In genomic region chr7:100009640-100010039, GRCm38 (mm10) we compare ENCODE assay signal across 9 mouse cellular contexts. TPM values are rescaled to one million over a fixed set of nuclear protein-coding genes. Genes with fewer than 3 reads are reported as not detected.
DNase-seq lines count a peak whose midpoint lies in the region; ATAC-seq and TF ChIP-seq lines count a peak whose summit lies in the region.
"Had no signal": no experiment of that assay in that cellular context is flagged by ENCODE, and none has a peak within 500 bp of the region (broad histone marks: within the 10 kb centered on the region; RNA-seq: fewer than 3 reads in every experiment).

No protein-coding gene starts in this region.

- no peak overlapping the region for H3K4me3 ChIP-seq in CH12.LX (replicated peaks in 1 of 3; ENCODE audit: low read depth in 2 of 3, low read length in 2 of 3, poor library complexity in 1 of 3)
- H3K4me3 ChIP-seq in embryonic facial prominence, embryonic 14.5 days (ENCODE audit: low read depth, low read length) = no peak overlapping the region
- H3K4me3 ChIP-seq: heart, embryonic 15.5 days had no signal

- no peak overlapping the region for H3K27ac ChIP-seq in CH12.LX (ENCODE audit: insufficient read depth, low read depth)
- H3K27ac ChIP-seq in embryonic facial prominence, embryonic 14.5 days (replicated peaks; ENCODE audit: low read depth, low read length) = no peak overlapping the region
- H3K27ac ChIP-seq: heart, embryonic 15.5 days had no signal

- no peaks in the 10 kb centered on the region for H3K36me3 ChIP-seq in CH12.LX (replicated peaks in 1 of 2; ENCODE audit: control insufficient read depth in 1 of 2, insufficient read depth in 1 of 2, low read length in 1 of 2)
- no peaks in the 10 kb centered on the region for H3K36me3 ChIP-seq in embryonic facial prominence, embryonic 14.5 days (ENCODE audit: control insufficient read depth, insufficient read depth, low read length)
- H3K36me3 ChIP-seq: heart, embryonic 15.5 days had no signal

- no peaks in the 10 kb centered on the region for H3K79me2 ChIP-seq in CH12.LX (replicated peaks; ENCODE audit: control insufficient read depth, extremely low read depth, insufficient read depth, poor library complexity, severe bottlenecking)

- TF ChIP-seq POLR2A in CH12.LX (IDR thresholded peaks at IDR 0.05; ENCODE audit: low read depth, low read length) = no peak

- no peak for TF ChIP-seq EP300 in CH12.LX (IDR thresholded peaks at IDR 0.05; ENCODE audit: low read length)

- peak; percentile 73 for TF ChIP-seq RAD21 in CH12.LX (IDR thresholded peaks at IDR 0.05; ENCODE audit: low read depth, low read length)

- H3K27me3 ChIP-seq in CH12.LX (replicated peaks) = peaks cover 66% of the 10 kb centered on the region
- H3K27me3 ChIP-seq in embryonic facial prominence, embryonic 14.5 days (replicated peaks; ENCODE audit: control insufficient read depth, insufficient read depth, low read length) = peaks cover 51% of the 10 kb centered on the region

- in situ Hi-C loops in CH12.LX (cut with MboI; ENCODE audit: low pct_ligation_motif_present, low pct_unique_long_range_greater_than_20kb, low sequenced_read_pairs) = loop anchor here (25.0 kb wide), 1 partner anchor 178 kb away; the partner anchor contains the start of gene Kcne3

- H3K4me1 ChIP-seq in CH12.LX (ENCODE audit: control insufficient read depth in 1 of 2, insufficient read depth in 2 of 2) = peaks cover 0 to 4% of the 10 kb centered on the region in 2 experiments; a peak in 2 of 4 replicates
- H3K4me1 ChIP-seq in embryonic facial prominence, embryonic 14.5 days (ENCODE audit: control insufficient read depth, insufficient read depth, low read length) = no peaks in the 10 kb centered on the region

- peak overlapping the region; percentile 54; the same call in 1 of the 2 replicates for H3K4me2 ChIP-seq in CH12.LX (ENCODE audit: insufficient read depth, low read depth, poor library complexity, severe bottlenecking)
- H3K4me2 ChIP-seq in embryonic facial prominence, embryonic 14.5 days (ENCODE audit: low read depth, low read length) = 0 out of 2 replicates have a peak overlapping the region, but pooled peaks have one; percentile 18
- H3K4me2 ChIP-seq: heart, embryonic 15.5 days had no signal

- WGBS in embryonic facial prominence, embryonic 14.5 days = 5% methylated on average over 11 of the region's 11 CpGs

- TF ChIP-seq CTCF in CH12.LX (conservative IDR thresholded peaks at IDR 0.05 in 1 of 2, IDR thresholded peaks at IDR 0.05 in 1 of 2; ENCODE audit: low read depth in 2 of 2, low read length in 2 of 2) = peak; percentile 75 to 88

- no peak overlapping the region for H3K9ac ChIP-seq in CH12.LX (ENCODE audit: insufficient read depth, low read depth)
- no peak overlapping the region for H3K9ac ChIP-seq in embryonic facial prominence, embryonic 14.5 days (ENCODE audit: low read depth, low read length)
- H3K9ac ChIP-seq: heart, embryonic 15.5 days had no signal

- ATAC-seq in embryonic facial prominence, embryonic 14.5 days (ENCODE audit: low read depth) = 0 out of 2 replicates have a peak, but pooled peaks have one; percentile 58

- dilution Hi-C loops in CH12.LX (cut with MboI; ENCODE audit: extremely low pct_ligation_motif_present, extremely low pct_unique_long_range_greater_than_20kb, low sequenced_read_pairs) = no loop called here

- peak; percentile 77 for DNase-seq in CH12.LX (ENCODE audit: extremely low read depth)
- peak; percentile 76 for DNase-seq in adrenal gland, adult 2 months
- peak; percentile 84 for DNase-seq in embryonic facial prominence, embryonic 14.5 days (ENCODE audit: low spot score)
- DNase-seq in heart, postnatal 4 days = peak; percentile 76
- DNase-seq in layer of hippocampus, postnatal 10 days (ENCODE audit: low spot score in 2 of 2) = peak; percentile 65 to 75
- peak; percentile 73 for DNase-seq in lung, postnatal 14 days
- peak; percentile 48 to 58 for DNase-seq in right cerebral cortex, postnatal 10 days (ENCODE audit: low spot score in 2 of 2)
- DNase-seq in urinary bladder, postnatal 36 days (ENCODE audit: low spot score in 2 of 2) = peak; percentile 43 to 59

- H3K9me3 ChIP-seq in CH12.LX (replicated peaks; ENCODE audit: low read length) = no peaks in the 10 kb centered on the region
- H3K9me3 ChIP-seq in embryonic facial prominence, embryonic 14.5 days (ENCODE audit: control insufficient read depth, low read length) = no peaks in the 10 kb centered on the region
- H3K9me3 ChIP-seq: heart, embryonic 15.5 days had no signal

TF ChIP-seq in CH12.LX, 34 proteins besides CTCF, POLR2A, EP300 and RAD21:
- no peak for TF ChIP-seq ETS1 (conservative IDR thresholded peaks at IDR 0.05; ENCODE audit: low read depth, low read length)
- TF ChIP-seq CHD1 (IDR thresholded peaks at IDR 0.05; ENCODE audit: low read depth, low read length) = no peak
- peak; percentile 69 for TF ChIP-seq SMC3 (IDR thresholded peaks at IDR 0.05; ENCODE audit: low read depth, low read length)
- TF ChIP-seq MAX (IDR thresholded peaks at IDR 0.05; ENCODE audit: low read length) = 0 out of 2 replicates have a peak, but pooled peaks have one; percentile 21
- peak; percentile 83 for TF ChIP-seq TCF12 (IDR thresholded peaks at IDR 0.05; ENCODE audit: low read depth, low read length)
- TF ChIP-seq NRF1 (IDR thresholded peaks at IDR 0.05; ENCODE audit: low read depth, low read length) = no peak

RNA-seq across cellular contexts. Expression of gene Chrdl2, which starts 3.7 kb away (rescaled TPM):
- total RNA-seq in CH12.LX (2012; rRNA removed) (not detected in 2 replicates), CH12.LX (2014; rRNA removed) (not detected in 2 replicates)
- not detected in 2 replicates for polyA plus RNA-seq in CH12.LX (2012; ENCODE audit: insufficient read length, low read depth)
- total RNA-seq in adrenal gland, adult 2 months (2021) = not detected
- 0.33 TPM in 1 of 2 replicates, not detected in the other for polyA plus RNA-seq in adrenal gland, adult 2 months (2012; rRNA removed)
- 1.9 and 2.0 TPM in 2 replicates for polyA plus RNA-seq in embryonic facial prominence, embryonic 14.5 days (2014; fragmentation: Nextera tagmentation; extraction: Ambion mirVana)
- total RNA-seq in heart, postnatal 4 days (2021) = not detected
- under 1 TPM; 0.21 to 0.22 TPM for total RNA-seq in layer of hippocampus, postnatal 10 days (2021)

RNA-seq across cellular contexts. Expression of gene Rnf169, which starts 29.4 kb away (rescaled TPM):
- 8.9 and 11.4 TPM in 2 replicates for total RNA-seq in CH12.LX (2012; rRNA removed)
- 5.2 and 5.4 TPM in 2 replicates for total RNA-seq in CH12.LX (2014; rRNA removed)
- 3.7 and 3.9 TPM in 2 replicates for polyA plus RNA-seq in CH12.LX (2012; ENCODE audit: insufficient read length, low read depth)
- 10 to 100 TPM; 13.0 to 13.8 TPM for total RNA-seq in adrenal gland, adult 2 months (2021)
- 3.7 and 5.0 TPM in 2 replicates for polyA plus RNA-seq in adrenal gland, adult 2 months (2012; rRNA removed)
- 5.9 and 6.4 TPM in 2 replicates for polyA plus RNA-seq in embryonic facial prominence, embryonic 14.5 days (2014; fragmentation: Nextera tagmentation; extraction: Ambion mirVana)
- 10 to 100 TPM; 16.1 to 16.9 TPM for total RNA-seq in heart, postnatal 4 days (2021)
- total RNA-seq in layer of hippocampus, postnatal 10 days (2021) = 10 to 100 TPM; 19.6 to 25.6 TPM
